Mouse (Mus musculus): Measurements from ENCODE around the gene Syt8.

GRCm38 (mm10) chr7:142474799-142475198, 40.1 kb downstream of the Syt8 start:
- TF ChIP-seq CEBPB (IDR thresholded peaks at IDR 0.05; ENCODE audit: low read depth) (no peak), USF1 (IDR thresholded peaks at IDR 0.05; ENCODE audit: low read depth) (no peak), CTCF (IDR thresholded peaks at IDR 0.05; ENCODE audit: control insufficient read depth, insufficient read depth, insufficient read length) (no peak), FOSL1 (IDR thresholded peaks at IDR 0.05; ENCODE audit: insufficient read depth, low read length, poor library complexity, severe bottlenecking) (no peak), MAX (IDR thresholded peaks at IDR 0.05) (no peak), MYOD1 (IDR thresholded peaks at IDR 0.05; ENCODE audit: control insufficient read depth, insufficient read length, low read depth) (no peak)

All from C2C12 (cell line).